Mouse (Mus musculus) cerebellum, postnatal 25 days (tissue): ENCODE results near the gene Prr5l.

ENCODE experiments used
- DNase-seq, 2 experiments: peaks; one replicate each; pipeline ENCODE4 v3.0.0; 2021; ENCODE audit warnings: mixed read lengths in 2 of 2

Prr5l gene

GRCm38 (mm10) chr2:101881471-101882162, 1.2 kb downstream of the Prr5l start:
- DNase-seq, result no peak

GRCm38 (mm10) chr2:101871179-101871578, 11.6 kb downstream of the Prr5l start:
- peak; percentile 24 to 49 for DNase-seq

- DNase-seq, result no peak
Observed at GRCm38 (mm10) chr2:101868683-101869082, 14.1 kb downstream of the Prr5l start.

GRCm38 (mm10) chr2:101862219-101863123, 20.4 kb downstream of the Prr5l start:
- DNase-seq, result no peak

GRCm38 (mm10) chr2:101860920-101861485, 21.8 kb downstream of the Prr5l start:
- DNase-seq, result no peak

GRCm38 (mm10) chr2:101856174-101856573, 26.7 kb downstream of the Prr5l start:
- no peak for DNase-seq

GRCm38 (mm10) chr2:101854792-101855191, 28.0 kb downstream of the Prr5l start:
- DNase-seq, result no peak

- no peak for DNase-seq
Observed at GRCm38 (mm10) chr2:101842756-101843155, 40.1 kb downstream of the Prr5l start.

- DNase-seq, result no peak
Observed at GRCm38 (mm10) chr2:101834816-101835523, 47.9 kb downstream of the Prr5l start.

- no peak for DNase-seq
Observed at GRCm38 (mm10) chr2:101832361-101832760, 50.5 kb downstream of the Prr5l start.

- no peak for DNase-seq
Observed at GRCm38 (mm10) chr2:101831851-101832250, 51.0 kb downstream of the Prr5l start.

- no peak for DNase-seq
Observed at GRCm38 (mm10) chr2:101830186-101830915, 52.5 kb downstream of the Prr5l start.

- DNase-seq, result no peak
Observed at GRCm38 (mm10) chr2:101829013-101829412, 53.8 kb downstream of the Prr5l start.

GRCm38 (mm10) chr2:101828057-101828643, 54.7 kb downstream of the Prr5l start:
- no peak for DNase-seq

- no peak for DNase-seq
Observed at GRCm38 (mm10) chr2:101827626-101828025, 55.2 kb downstream of the Prr5l start.

GRCm38 (mm10) chr2:101826950-101827600, 55.8 kb downstream of the Prr5l start:
- no peak for DNase-seq

GRCm38 (mm10) chr2:101826186-101826707, 56.6 kb downstream of the Prr5l start:
- DNase-seq, result no peak

- no peak for DNase-seq
Observed at GRCm38 (mm10) chr2:101825226-101826120, 57.4 kb downstream of the Prr5l start.

GRCm38 (mm10) chr2:101823821-101824220, 59.0 kb downstream of the Prr5l start:
- DNase-seq, result no peak

GRCm38 (mm10) chr2:101822785-101823184, 60.0 kb downstream of the Prr5l start:
- DNase-seq, result no peak
